Mouse (Mus musculus): ENCODE measurements around the gene Cep164. TPM values are rescaled to one million over a fixed set of nuclear protein-coding genes. Genes with fewer than 3 reads are reported as not detected.
"Not testable (repeated sequence)": the region's sequence is repeated elsewhere in the genome, so short reads cannot be mapped to it uniquely, and the experiment has no call there.

The Cep164 gene
- total RNA-seq, 2 experiments from 2014 or later, result 9.6 to 12.0 TPM

GRCm38 (mm10) chr9:45791456-45792142 lies 36.9 kb downstream of the Cep164 start:
- no peak for DNase-seq (ENCODE audit: low spot score in 2 of 2)

GRCm38 (mm10) chr9:45788405-45788804 lies 40.1 kb downstream of the Cep164 start:
- DNase-seq (ENCODE audit: low spot score in 2 of 2), result no peak

GRCm38 (mm10) chr9:45787547-45787946 lies 40.9 kb downstream of the Cep164 start:
- DNase-seq (ENCODE audit: low spot score in 2 of 2), result no peak

GRCm38 (mm10) chr9:45787071-45787470 lies 41.4 kb downstream of the Cep164 start:
- no peak for DNase-seq (ENCODE audit: low spot score in 2 of 2)

GRCm38 (mm10) chr9:45783249-45784069 lies 45.0 kb downstream of the Cep164 start:
- DNase-seq (ENCODE audit: low spot score in 2 of 2), result no peak

- DNase-seq (ENCODE audit: low spot score in 2 of 2), result no peak
Measured at GRCm38 (mm10) chr9:45779201-45779600, 49.3 kb downstream of the Cep164 start.

GRCm38 (mm10) chr9:45776176-45776575 lies 52.3 kb downstream of the Cep164 start:
- not testable (repeated sequence) for DNase-seq (ENCODE audit: low spot score in 2 of 2)

GRCm38 (mm10) chr9:45774088-45774487 lies 54.4 kb downstream of the Cep164 start:
- no peak for DNase-seq (ENCODE audit: low spot score in 2 of 2)

- no peak for DNase-seq (ENCODE audit: low spot score in 2 of 2)
Measured at GRCm38 (mm10) chr9:45769596-45769995, 58.9 kb downstream of the Cep164 start.

GRCm38 (mm10) chr9:45768421-45768820 lies 60.1 kb downstream of the Cep164 start:
- DNase-seq (ENCODE audit: low spot score in 2 of 2), result no peak

GRCm38 (mm10) chr9:45767155-45767554 lies 61.3 kb downstream of the Cep164 start:
- no peak for DNase-seq (ENCODE audit: low spot score in 2 of 2)

GRCm38 (mm10) chr9:45766195-45766594 lies 62.3 kb downstream of the Cep164 start:
- DNase-seq (ENCODE audit: low spot score in 2 of 2), result no peak

- DNase-seq (ENCODE audit: low spot score in 2 of 2), result peak; percentile 51 to 57
Measured at GRCm38 (mm10) chr9:45754452-45755091, 73.9 kb downstream of the Cep164 start.

GRCm38 (mm10) chr9:45749917-45750316 lies 78.6 kb downstream of the Cep164 start:
- no peak for DNase-seq (ENCODE audit: low spot score in 2 of 2)

- DNase-seq (ENCODE audit: low spot score in 2 of 2), result no peak
Measured at GRCm38 (mm10) chr9:45745451-45745850, 83.0 kb downstream of the Cep164 start.

- no peak for DNase-seq (ENCODE audit: low spot score in 2 of 2)
Measured at GRCm38 (mm10) chr9:45740584-45740980, 87.9 kb downstream of the Cep164 start.

- peak in 1 of 2 experiments; percentile 46 for DNase-seq (ENCODE audit: low spot score in 2 of 2)
Measured at GRCm38 (mm10) chr9:45739702-45740583, 88.5 kb downstream of the Cep164 start.

- no peak for DNase-seq (ENCODE audit: low spot score in 2 of 2)
Measured at GRCm38 (mm10) chr9:45739001-45739701, 89.3 kb downstream of the Cep164 start.

- no peak for DNase-seq (ENCODE audit: low spot score in 2 of 2)
Measured at GRCm38 (mm10) chr9:45733246-45733645, 95.2 kb downstream of the Cep164 start.

GRCm38 (mm10) chr9:45731851-45732250 lies 96.6 kb downstream of the Cep164 start:
- no peak for DNase-seq (ENCODE audit: low spot score in 2 of 2)

Data from adrenal gland, adult 18-20 months (tissue).